Mouse (Mus musculus) naive thymus-derived CD4-positive, alpha-beta T cell, adult 2 months (primary cell): ENCODE results near the gene Acot1.
"Not testable (repeated sequence)": the region's sequence is repeated elsewhere in the genome, so short reads cannot be mapped to it uniquely, and the experiment has no call there.

Experiments used
- DNase-seq: peaks from one replicate; pipeline ENCODE4 v3.0.0-alpha.2; 2011; ENCODE audit warnings: low read depth

The Acot1 gene

GRCm38 (mm10) chr12:84009171-84009965 lies at the start of gene Acot1:
Acot1 (plus strand) TSS chr12:84009490.
- DNase-seq: peak; percentile 24

- no peak for DNase-seq
Observed at GRCm38 (mm10) chr12:83965235-83965634, 44.1 kb upstream of the Acot1 start.

GRCm38 (mm10) chr12:83972117-83972516 lies 37.2 kb upstream of the Acot1 start:
- peak; percentile 78 for DNase-seq

- DNase-seq: no peak
Observed at GRCm38 (mm10) chr12:83978862-83979261, 30.4 kb upstream of the Acot1 start.

GRCm38 (mm10) chr12:83981615-83982014 lies 27.7 kb upstream of the Acot1 start:
- no peak for DNase-seq

- no peak for DNase-seq
Observed at GRCm38 (mm10) chr12:83984752-83985151, 24.5 kb upstream of the Acot1 start, which contains the start of gene Heatr4. Heatr4 (minus strand) TSS chr12:83984852.

- no peak for DNase-seq
Observed at GRCm38 (mm10) chr12:83987242-83987582, 22.1 kb upstream of the Acot1 start.

- peak; percentile 95 for DNase-seq
Observed at GRCm38 (mm10) chr12:83987583-83988441, 21.5 kb upstream of the Acot1 start, which contains the start of gene Acot2. Acot2 (plus strand) TSS chr12:83987861.

- DNase-seq: no peak
Observed at GRCm38 (mm10) chr12:83988483-83988882, 20.8 kb upstream of the Acot1 start.

GRCm38 (mm10) chr12:83989378-83989777 lies 19.9 kb upstream of the Acot1 start:
- no peak for DNase-seq

- DNase-seq: no peak
Observed at GRCm38 (mm10) chr12:83997221-83997620, 12.1 kb upstream of the Acot1 start.

GRCm38 (mm10) chr12:83998341-83999107 lies 10.8 kb upstream of the Acot1 start:
- no peak for DNase-seq

- DNase-seq: not testable (repeated sequence)
Observed at GRCm38 (mm10) chr12:83999237-83999636, 10.1 kb upstream of the Acot1 start.

- no peak for DNase-seq
Observed at GRCm38 (mm10) chr12:84000418-84000817, 8.9 kb upstream of the Acot1 start.

- DNase-seq: no peak
Observed at GRCm38 (mm10) chr12:84003866-84004265, 5.4 kb upstream of the Acot1 start.

- DNase-seq: no peak
Observed at GRCm38 (mm10) chr12:84008251-84008650, 1.0 kb upstream of the Acot1 start.

GRCm38 (mm10) chr12:84008729-84009128 lies 561 bp upstream of the Acot1 start:
- DNase-seq: no peak

GRCm38 (mm10) chr12:84010201-84010600 lies 911 bp downstream of the Acot1 start:
- no peak for DNase-seq

GRCm38 (mm10) chr12:84011251-84012040 lies 2.2 kb downstream of the Acot1 start:
- no peak for DNase-seq

- no peak for DNase-seq
Observed at GRCm38 (mm10) chr12:84013130-84013529, 3.8 kb downstream of the Acot1 start.

- DNase-seq: no peak
Observed at GRCm38 (mm10) chr12:84013701-84014100, 4.4 kb downstream of the Acot1 start.
